Mouse (Mus musculus) adrenal gland, adult 10 weeks (tissue): Measurements from ENCODE around the gene Tnfsfm13. TPM values are rescaled to one million over a fixed set of nuclear protein-coding genes. Genes with fewer than 3 reads are reported as not detected.

Experiments used
- polyA plus RNA-seq: library from polyadenylated mRNA; stranded (reverse); fragments of 350-450 nt; fragmentation: Illumina TruSeq; extraction: RNeasy Lipid Tissue Mini Kit (QIAGEN cat#74804); gene quantifications from one replicate; pipeline ENCODE4 v1.2.3, GENCODE M21; 2014; ENCODE audit warnings: low read depth, low replicate concordance

Gene Tnfsfm13
- 1.6 TPM for polyA plus RNA-seq

GRCm38 (mm10) chr11:69695361-69696181 is at the start of gene Tnfsfm13, which contains the start of gene Tnfsf12:
Gene Tnfsfm13 (minus strand): TSS chr11:69696098.
Gene Tnfsf12 (minus strand): TSS chr11:69695849.

DNA sequence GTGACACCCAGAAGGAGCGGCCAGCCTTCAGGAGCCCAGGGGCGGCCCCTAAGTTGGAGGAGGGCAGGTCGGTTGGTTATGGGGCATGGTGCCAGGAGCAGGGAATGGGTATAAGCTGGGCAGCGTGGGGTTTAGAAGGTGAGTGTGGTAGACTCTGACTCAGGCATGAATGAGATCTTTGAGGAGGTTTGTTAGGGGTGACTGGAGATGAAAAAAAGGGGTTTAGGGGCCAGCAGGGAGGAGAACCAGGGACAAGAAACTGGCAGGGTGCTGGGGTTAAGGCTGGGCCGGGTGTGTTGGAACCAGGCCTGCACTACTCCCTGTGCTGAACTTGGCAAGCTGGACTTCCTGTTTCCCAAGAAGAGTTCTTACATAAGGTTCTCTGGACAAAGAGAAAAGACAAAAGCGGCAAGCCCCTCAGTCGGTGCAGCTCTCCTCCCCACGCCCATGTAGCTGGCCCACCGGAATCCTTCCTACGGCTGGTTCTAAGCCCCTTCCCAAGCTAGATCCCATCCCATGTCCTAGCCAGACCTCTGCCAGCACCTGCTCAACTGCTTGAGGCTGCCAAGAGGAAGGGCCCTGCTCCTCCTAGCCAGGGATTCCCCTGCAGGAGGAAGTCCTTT is 10.3 kb downstream of the Tnfsfm13 start, which contains the start of gene Tnfsf13:
Gene Tnfsf13 (minus strand): TSS at position 259 of the 623 bp plus-strand sequence.

GRCm38 (mm10) chr11:69681314-69682208 is 14.3 kb downstream of the Tnfsfm13 start, which contains the start of gene Senp3:
Gene Senp3 (minus strand): TSS chr11:69682084.

GRCm38 (mm10) chr11:69672211-69672706 is 23.6 kb downstream of the Tnfsfm13 start, which contains the start of gene Eif4a1:
Gene Eif4a1 (minus strand): TSS chr11:69672423.

GRCm38 (mm10) chr11:69665961-69666664 is 29.8 kb downstream of the Tnfsfm13 start, which contains the start of gene Cd68:
Gene Cd68 (minus strand): TSS chr11:69666153.

GRCm38 (mm10) chr11:69662213-69662966 is 33.5 kb downstream of the Tnfsfm13 start, which contains the start of gene Mpdu1:
Gene Mpdu1 (minus strand): TSS chr11:69662642.

GRCm38 (mm10) chr11:69655264-69656064 is 40.4 kb downstream of the Tnfsfm13 start, which contains the start of gene Sox15:
Gene Sox15 (plus strand): TSS chr11:69655314.

Other genes with a start within 250 kb of the Tnfsfm13 start
- gene Dnah2, start 147.0 kb downstream of the Tnfsfm13 start, polyA plus RNA-seq = not detected
- gene Efnb3, start 135.9 kb downstream of the Tnfsfm13 start, polyA plus RNA-seq = 0.29 TPM
- gene Wrap53, start 115.8 kb downstream of the Tnfsfm13 start, polyA plus RNA-seq = 1.6 TPM
- gene Trp53, start 115.7 kb downstream of the Tnfsfm13 start, polyA plus RNA-seq = 8.5 TPM
- 31.6 TPM for gene Atp1b2, start 90.2 kb downstream of the Tnfsfm13 start, polyA plus RNA-seq
- gene Shbg, start 78.2 kb downstream of the Tnfsfm13 start, polyA plus RNA-seq = not detected
- gene Sat2, start 74.1 kb downstream of the Tnfsfm13 start, polyA plus RNA-seq = 2.8 TPM
- 14.5 TPM for gene Fxr2, start 63.1 kb downstream of the Tnfsfm13 start, polyA plus RNA-seq
- gene Sox15, start 40.8 kb downstream of the Tnfsfm13 start, polyA plus RNA-seq = not detected
- gene Mpdu1, start 33.5 kb downstream of the Tnfsfm13 start, polyA plus RNA-seq = 23.0 TPM
- gene Cd68, start 29.9 kb downstream of the Tnfsfm13 start, polyA plus RNA-seq = 4.0 TPM
- 617 TPM for gene Eif4a1, start 23.7 kb downstream of the Tnfsfm13 start, polyA plus RNA-seq
- gene Senp3, start 14.0 kb downstream of the Tnfsfm13 start, polyA plus RNA-seq = 56.8 TPM
- 8.3 TPM for gene Tnfsf13, start 10.3 kb downstream of the Tnfsfm13 start, polyA plus RNA-seq
- gene Tnfsf12, start 249 bp downstream of the Tnfsfm13 start, polyA plus RNA-seq = 2.2 TPM
- gene Polr2a, start 62.5 kb upstream of the Tnfsfm13 start, polyA plus RNA-seq = 37.7 TPM
- not detected for gene Slc35g3, start 65.9 kb upstream of the Tnfsfm13 start, polyA plus RNA-seq
- 35.4 TPM for gene Zbtb4, start 69.8 kb upstream of the Tnfsfm13 start, polyA plus RNA-seq
- gene Chrnb1, start 99.8 kb upstream of the Tnfsfm13 start, polyA plus RNA-seq = 1.3 TPM
- 5.0 TPM for gene Fgf11, start 105.8 kb upstream of the Tnfsfm13 start, polyA plus RNA-seq
- not detected for gene Tmem102, start 109.5 kb upstream of the Tnfsfm13 start, polyA plus RNA-seq
- gene Gm39566, start 119.2 kb upstream of the Tnfsfm13 start, polyA plus RNA-seq = not detected
- gene Spem2, start 122.4 kb upstream of the Tnfsfm13 start, polyA plus RNA-seq = not detected
- not detected for gene Spem1, start 126.1 kb upstream of the Tnfsfm13 start, polyA plus RNA-seq
- gene Nlgn2, start 141.7 kb upstream of the Tnfsfm13 start, polyA plus RNA-seq = 1.5 TPM
- gene Tmem256, start 142.4 kb upstream of the Tnfsfm13 start, polyA plus RNA-seq = 24.3 TPM
- 1.6 TPM for gene Plscr3, start 150.3 kb upstream of the Tnfsfm13 start, polyA plus RNA-seq
- gene Tnk1, start 162.6 kb upstream of the Tnfsfm13 start, polyA plus RNA-seq = not detected
- not detected for gene Tmem95, start 181.9 kb upstream of the Tnfsfm13 start, polyA plus RNA-seq
- 2.4 TPM for gene Kctd11, start 185.3 kb upstream of the Tnfsfm13 start, polyA plus RNA-seq
- not detected for gene Acap1, start 199.4 kb upstream of the Tnfsfm13 start, polyA plus RNA-seq
- gene 2810408A11Rik, start 204.9 kb upstream of the Tnfsfm13 start, polyA plus RNA-seq = not detected
- gene Neurl4, start 205.0 kb upstream of the Tnfsfm13 start, polyA plus RNA-seq = 3.1 TPM
- gene Gps2, start 217.8 kb upstream of the Tnfsfm13 start, polyA plus RNA-seq = 22.9 TPM
- gene Eif5a, start 225.9 kb upstream of the Tnfsfm13 start, polyA plus RNA-seq = 242 TPM
- gene Ybx2, start 239.7 kb upstream of the Tnfsfm13 start, polyA plus RNA-seq = 1.4 TPM